Mouse (Mus musculus): ENCODE measurements around the gene Trmt2a. TPM values are rescaled to one million over a fixed set of nuclear protein-coding genes. Genes with fewer than 3 reads are reported as not detected.

The Trmt2a gene
- polyA plus RNA-seq (2012; ENCODE audit: insufficient read depth, low replicate concordance), result 3.9 and 21.7 TPM in 2 replicates

- peak; percentile 63; the same call in 1 of the 2 replicates for TF ChIP-seq FLI1 (IDR thresholded peaks at IDR 0.05; ENCODE audit: low read length)
- TF ChIP-seq GATA1 (IDR thresholded peaks at IDR 0.05; ENCODE audit: borderline replicate concordance, low read length), result no peak
- no peaks in the 10 kb centered on the region for H3K27me3 ChIP-seq (replicated peaks)
- peaks cover 81% of the 10 kb centered on the region for H3K4me1 ChIP-seq
- H3K4me3 ChIP-seq (replicated peaks), result peak within 1 kb of the TSS; percentile 99
- H3K36me3 ChIP-seq (replicated peaks; ENCODE audit: low read length), result peaks cover 73% of the 10 kb centered on the region
- H3K9me3 ChIP-seq, result no peaks in the 10 kb centered on the region
These were observed at the start of gene Trmt2a, which contains the start of gene Ranbp1 for GRCm38 (mm10) chr16:18248433-18249363. Trmt2a (plus strand) TSS chr16:18248679. Ranbp1 (minus strand) TSS chr16:18248732.

GRCm38 (mm10) chr16:18200062-18200461, 48.4 kb upstream of the Trmt2a start:
- TF ChIP-seq GATA1 (IDR thresholded peaks at IDR 0.05; ENCODE audit: borderline replicate concordance, low read length), result no peak
- TF ChIP-seq FLI1 (IDR thresholded peaks at IDR 0.05; ENCODE audit: low read length), result no peak
- no peaks in the 10 kb centered on the region for H3K9me3 ChIP-seq
- peak overlapping the region; percentile 11 for H3K4me3 ChIP-seq (replicated peaks)
- H3K36me3 ChIP-seq (replicated peaks; ENCODE audit: low read length), result no peaks in the 10 kb centered on the region
- H3K4me1 ChIP-seq, result peaks cover 34% of the 10 kb centered on the region
- H3K27me3 ChIP-seq (replicated peaks), result peaks cover 88% of the 10 kb centered on the region

GRCm38 (mm10) chr16:18201620-18202019, 46.9 kb upstream of the Trmt2a start:
- Histone ChIP-seq H3K9me3 (no peaks in the 10 kb centered on the region), H3K4me3 (replicated peaks) (no peak overlapping the region), H3K27me3 (replicated peaks) (peaks cover 91% of the 10 kb centered on the region), H3K36me3 (replicated peaks; ENCODE audit: low read length) (no peaks in the 10 kb centered on the region), H3K4me1 (peaks cover 33% of the 10 kb centered on the region)
- TF ChIP-seq GATA1 (IDR thresholded peaks at IDR 0.05; ENCODE audit: borderline replicate concordance, low read length) (no peak), FLI1 (IDR thresholded peaks at IDR 0.05; ENCODE audit: low read length) (no peak)

GRCm38 (mm10) chr16:18202061-18202460, 46.4 kb upstream of the Trmt2a start:
- no peak for TF ChIP-seq FLI1 (IDR thresholded peaks at IDR 0.05; ENCODE audit: low read length)
- no peak for TF ChIP-seq GATA1 (IDR thresholded peaks at IDR 0.05; ENCODE audit: borderline replicate concordance, low read length)
- peaks cover 37% of the 10 kb centered on the region for H3K4me1 ChIP-seq
- H3K9me3 ChIP-seq, result no peaks in the 10 kb centered on the region
- no peaks in the 10 kb centered on the region for H3K36me3 ChIP-seq (replicated peaks; ENCODE audit: low read length)
- peaks cover 91% of the 10 kb centered on the region for H3K27me3 ChIP-seq (replicated peaks)
- no peak overlapping the region for H3K4me3 ChIP-seq (replicated peaks)

- Histone ChIP-seq H3K4me3 (replicated peaks) (no peak overlapping the region), H3K27me3 (replicated peaks) (peaks cover 86% of the 10 kb centered on the region), H3K9me3 (no peaks in the 10 kb centered on the region), H3K4me1 (peaks cover 41% of the 10 kb centered on the region), H3K36me3 (replicated peaks; ENCODE audit: low read length) (no peaks in the 10 kb centered on the region)
- TF ChIP-seq FLI1 (IDR thresholded peaks at IDR 0.05; ENCODE audit: low read length) (no peak), GATA1 (IDR thresholded peaks at IDR 0.05; ENCODE audit: borderline replicate concordance, low read length) (no peak)
These were observed 44.9 kb upstream of the Trmt2a start for GRCm38 (mm10) chr16:18203430-18204091.

GRCm38 (mm10) chr16:18210701-18211416, 37.6 kb upstream of the Trmt2a start:
- TF ChIP-seq FLI1 (IDR thresholded peaks at IDR 0.05; ENCODE audit: low read length), result no peak
- no peak for TF ChIP-seq GATA1 (IDR thresholded peaks at IDR 0.05; ENCODE audit: borderline replicate concordance, low read length)
- peak overlapping the region; percentile 54 for H3K4me3 ChIP-seq (replicated peaks)
- no peaks in the 10 kb centered on the region for H3K36me3 ChIP-seq (replicated peaks; ENCODE audit: low read length)
- H3K4me1 ChIP-seq, result peaks cover 43% of the 10 kb centered on the region
- H3K9me3 ChIP-seq, result no peaks in the 10 kb centered on the region
- H3K27me3 ChIP-seq (replicated peaks), result peaks cover 73% of the 10 kb centered on the region

GRCm38 (mm10) chr16:18211417-18212171, 36.9 kb upstream of the Trmt2a start:
- Histone ChIP-seq H3K36me3 (replicated peaks; ENCODE audit: low read length) (no peaks in the 10 kb centered on the region), H3K4me3 (replicated peaks) (no peak overlapping the region), H3K9me3 (no peaks in the 10 kb centered on the region), H3K4me1 (peaks cover 41% of the 10 kb centered on the region), H3K27me3 (replicated peaks) (peaks cover 71% of the 10 kb centered on the region)
- TF ChIP-seq FLI1 (IDR thresholded peaks at IDR 0.05; ENCODE audit: low read length), result no peak
- no peak for TF ChIP-seq GATA1 (IDR thresholded peaks at IDR 0.05; ENCODE audit: borderline replicate concordance, low read length)

- TF ChIP-seq FLI1 (IDR thresholded peaks at IDR 0.05; ENCODE audit: low read length) (no peak), GATA1 (IDR thresholded peaks at IDR 0.05; ENCODE audit: borderline replicate concordance, low read length) (no peak)
- Histone ChIP-seq H3K9me3 (no peaks in the 10 kb centered on the region), H3K27me3 (replicated peaks) (peaks cover 71% of the 10 kb centered on the region), H3K4me1 (peaks cover 29% of the 10 kb centered on the region), H3K36me3 (replicated peaks; ENCODE audit: low read length) (no peaks in the 10 kb centered on the region), H3K4me3 (replicated peaks) (no peak overlapping the region)
These were observed 34.8 kb upstream of the Trmt2a start for GRCm38 (mm10) chr16:18213689-18214088.

GRCm38 (mm10) chr16:18214858-18215257, 33.6 kb upstream of the Trmt2a start:
- Histone ChIP-seq H3K9me3 (no peaks in the 10 kb centered on the region), H3K27me3 (replicated peaks) (peaks cover 65% of the 10 kb centered on the region), H3K36me3 (replicated peaks; ENCODE audit: low read length) (no peaks in the 10 kb centered on the region), H3K4me3 (replicated peaks) (no peak overlapping the region), H3K4me1 (peaks cover 38% of the 10 kb centered on the region)
- TF ChIP-seq GATA1 (IDR thresholded peaks at IDR 0.05; ENCODE audit: borderline replicate concordance, low read length), result no peak
- no peak for TF ChIP-seq FLI1 (IDR thresholded peaks at IDR 0.05; ENCODE audit: low read length)

All from megakaryocyte, embryonic 14.5 days (primary cell).